Mouse (Mus musculus): ENCODE measurements around the gene Eid1.

DNA sequence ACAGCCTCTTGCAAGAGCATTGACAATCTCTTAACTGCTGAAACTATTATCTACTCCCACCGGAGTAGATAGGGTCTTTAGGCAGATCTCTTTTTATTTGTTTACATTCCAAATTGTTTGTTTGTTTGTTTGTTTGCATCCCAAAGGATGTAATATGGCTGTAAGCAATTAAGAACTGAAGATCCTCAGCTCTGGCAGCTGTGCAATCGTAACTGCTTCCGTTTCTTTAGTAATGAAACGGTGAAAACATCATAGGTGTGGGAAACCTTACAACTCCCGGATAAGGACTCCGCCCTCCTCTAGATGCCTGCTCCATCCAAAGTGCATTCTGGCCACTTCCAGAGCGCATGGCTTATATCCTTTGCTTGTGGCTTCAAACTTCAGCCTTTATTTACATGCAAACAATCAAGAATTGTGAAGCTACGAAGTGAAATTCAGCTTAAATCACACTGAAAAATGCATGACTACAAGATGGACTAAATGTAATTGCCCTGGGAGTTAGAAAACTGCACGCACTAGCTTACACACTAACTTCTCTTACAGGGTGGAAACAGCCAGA is 48.7 kb upstream of the Eid1 start:
- no peak for TF ChIP-seq POLR2A (IDR thresholded peaks at IDR 0.05; ENCODE audit: low read depth, low read length)
- no peak for TF ChIP-seq CTCF (conservative IDR thresholded peaks at IDR 0.05; ENCODE audit: insufficient read depth, insufficient read length, low read depth, low read length)

Measured in kidney, adult 2 months (tissue).